Mouse (Mus musculus) MEL (cell line): ENCODE data around the gene Gm49416. TPM values are rescaled to one million over a fixed set of nuclear protein-coding genes. Genes with fewer than 3 reads are reported as not detected.
A peak's percentile ranks its signal among the peaks of the same experiment; 100 is the strongest.

Experiments used
- DNase-seq: peaks from one replicate; pipeline ENCODE4 v3.0.0; 2011; ENCODE audit warnings: low read depth, low spot score
- H3K27ac ChIP-seq: 2 replicates; pipeline ENCODE4 v1.5.1; 2012; ENCODE audit warnings: low read depth, mild to moderate bottlenecking, control low read depth, low read length, moderate library complexity; ENCODE audit not compliant: control insufficient read depth
- H3K27me3 ChIP-seq, 2 experiments: fragments of 150-350 bp in 1 of 2; sonication (generic) in 1 of 2; 2 replicates each; pipeline ENCODE4 v1.6.1; 2012; ENCODE audit warnings: low read length in 2 of 2, mild to moderate bottlenecking in 2 of 2, improper control_type of control experiment in 1 of 2, moderate library complexity in 1 of 2; ENCODE audit not compliant: insufficient read depth in 2 of 2, control insufficient read depth in 1 of 2
- H3K36me3 ChIP-seq, 2 experiments: 2 replicates each; pipeline ENCODE4 v1.6.1; 2012 to 2014; ENCODE audit warnings: low read length in 2 of 2, improper control_type of control experiment in 1 of 2, inconsistent platforms in 1 of 2, mild to moderate bottlenecking in 1 of 2; ENCODE audit not compliant: insufficient read depth in 2 of 2, control insufficient read depth in 1 of 2
- H3K4me1 ChIP-seq, 2 experiments: fragments of 150-350 bp in 1 of 2; sonication (generic) in 1 of 2; 2 replicates each; pipeline ENCODE4 v1.6.1; 2012; ENCODE audit warnings: low read length in 2 of 2, improper control_type of control experiment in 1 of 2, mild to moderate bottlenecking in 1 of 2; ENCODE audit not compliant: insufficient read depth in 2 of 2, control insufficient read depth in 1 of 2
- H3K4me3 ChIP-seq, 2 experiments: fragments of 150-350 bp in 1 of 2; sonication (generic) in 1 of 2; 2 replicates each; pipeline ENCODE4 v1.5.1; 2012; ENCODE audit warnings: low read depth in 2 of 2, low read length in 2 of 2, mild to moderate bottlenecking in 2 of 2, moderate library complexity in 2 of 2, control low read depth in 1 of 2, improper control_type of control experiment in 1 of 2; ENCODE audit not compliant: control insufficient read depth in 1 of 2, insufficient read depth in 1 of 2
- H3K79me2 ChIP-seq: 2 replicates; pipeline ENCODE4 v1.6.1; 2012; ENCODE audit warnings: mild to moderate bottlenecking, low read length, moderate library complexity; ENCODE audit not compliant: control insufficient read depth, poor library complexity, insufficient read depth
- H3K9ac ChIP-seq: 2 replicates; pipeline ENCODE4 v1.6.1; 2012; ENCODE audit warnings: low read depth, mild to moderate bottlenecking, control low read depth, low read length, moderate library complexity; ENCODE audit not compliant: control insufficient read depth, poor library complexity, severe bottlenecking
- H3K9me3 ChIP-seq: fragments of 150-350 bp; sonication (generic); replicated peaks from 2 replicates; pipeline ENCODE4 v1.6.1; 2012; ENCODE audit warnings: mild to moderate bottlenecking, low read length, improper control_type of control experiment, moderate library complexity; ENCODE audit not compliant: insufficient read depth
- BHLHE40 ChIP-seq: IDR thresholded peaks from 2 replicates; pipeline ENCODE4 v1.6.1; 2012; ENCODE audit warnings: low read depth, mild to moderate bottlenecking, inconsistent platforms, low read length, improper control_type of control experiment, borderline replicate concordance
- CHD1 ChIP-seq: IDR thresholded peaks from 2 replicates; pipeline ENCODE4 v1.6.1; 2012; ENCODE audit warnings: low read depth, mild to moderate bottlenecking, inconsistent platforms, low read length, improper control_type of control experiment
- CHD2 ChIP-seq: IDR thresholded peaks from 2 replicates; pipeline ENCODE4 v1.6.1; 2011; ENCODE audit warnings: low read length, improper control_type of control experiment
- CTCF ChIP-seq, 3 experiments: IDR thresholded peaks in 2 of 3; conservative IDR thresholded peaks in 1 of 3; 2 replicates each; pipeline ENCODE4 v1.5.1; 2011 to 2012; ENCODE audit warnings: low read length in 3 of 3, low read depth in 2 of 3, mild to moderate bottlenecking in 2 of 3, improper control_type of control experiment in 1 of 3, inconsistent platforms in 1 of 3, mixed read lengths in 1 of 3, moderate library complexity in 1 of 3; ENCODE audit not compliant: control insufficient read depth in 1 of 3, insufficient read depth in 1 of 3, poor library complexity in 1 of 3, severe bottlenecking in 1 of 3
- E2F4 ChIP-seq: IDR thresholded peaks from 2 replicates; pipeline ENCODE4 v1.6.1; 2011; ENCODE audit warnings: low read depth, low read length, improper control_type of control experiment, borderline replicate concordance
- ELF1 ChIP-seq: IDR thresholded peaks from 2 replicates; pipeline ENCODE4 v1.6.1; 2014; ENCODE audit warnings: low read depth, mild to moderate bottlenecking, inconsistent platforms, low read length, improper control_type of control experiment, moderate library complexity
- EP300 ChIP-seq, 2 experiments: IDR thresholded peaks; 2 replicates each; pipeline ENCODE4 v1.6.1; 2011; ENCODE audit warnings: improper control_type of control experiment in 2 of 2, low read length in 2 of 2, low read depth in 1 of 2, mild to moderate bottlenecking in 1 of 2
- ETS1 ChIP-seq: IDR thresholded peaks from 2 replicates; pipeline ENCODE4 v1.6.1; 2012; ENCODE audit warnings: low read depth, mild to moderate bottlenecking, inconsistent platforms, low read length, improper control_type of control experiment, moderate library complexity
- GABPA ChIP-seq: IDR thresholded peaks from 2 replicates; pipeline ENCODE4 v1.6.1; 2012; ENCODE audit warnings: low read depth, mild to moderate bottlenecking, inconsistent platforms, low read length, improper control_type of control experiment, moderate library complexity
- GATA1 ChIP-seq: IDR thresholded peaks from 2 replicates; pipeline ENCODE4 v1.6.1; 2011; ENCODE audit warnings: low read depth, low read length, improper control_type of control experiment
- HCFC1 ChIP-seq: IDR thresholded peaks from 2 replicates; pipeline ENCODE4 v1.6.1; 2012; ENCODE audit warnings: low read depth, mild to moderate bottlenecking, inconsistent platforms, low read length, improper control_type of control experiment, moderate library complexity
- JUND ChIP-seq: IDR thresholded peaks from 2 replicates; pipeline ENCODE4 v1.6.1; 2011; ENCODE audit warnings: low read depth, mild to moderate bottlenecking, improper control_type of control experiment, low read length
- KAT2A ChIP-seq: conservative IDR thresholded peaks from 2 replicates; pipeline ENCODE4 v1.6.1; 2012; ENCODE audit warnings: low read depth, low read length, improper control_type of control experiment, inconsistent platforms
- MAFK ChIP-seq: IDR thresholded peaks from 2 replicates; pipeline ENCODE4 v1.6.1; 2011; ENCODE audit warnings: low read depth, mild to moderate bottlenecking, low read length, improper control_type of control experiment, borderline replicate concordance
- MAX ChIP-seq: IDR thresholded peaks from 2 replicates; pipeline ENCODE4 v1.6.1; 2011; ENCODE audit warnings: low read length, improper control_type of control experiment
- MAZ ChIP-seq: IDR thresholded peaks from 2 replicates; pipeline ENCODE4 v1.6.1; 2012; ENCODE audit warnings: low read depth, mild to moderate bottlenecking, inconsistent platforms, low read length, improper control_type of control experiment
- MXI1 ChIP-seq: IDR thresholded peaks from 2 replicates; pipeline ENCODE4 v1.6.1; 2011; ENCODE audit warnings: mild to moderate bottlenecking, low read depth, low read length, improper control_type of control experiment
- MYB ChIP-seq: IDR thresholded peaks from 2 replicates; pipeline ENCODE4 v1.6.1; 2011; ENCODE audit warnings: mild to moderate bottlenecking, low read depth, low read length, improper control_type of control experiment
- NELFE ChIP-seq: IDR thresholded peaks from 2 replicates; pipeline ENCODE4 v1.6.1; 2011; ENCODE audit warnings: low read depth, low read length, improper control_type of control experiment
- NRF1 ChIP-seq: IDR thresholded peaks from 2 replicates; pipeline ENCODE4 v1.6.1; 2014; ENCODE audit warnings: low read depth, mild to moderate bottlenecking, inconsistent platforms, low read length, improper control_type of control experiment, moderate library complexity; ENCODE audit not compliant: poor library complexity, insufficient read depth, severe bottlenecking
- POLR2A ChIP-seq, 2 experiments: IDR thresholded peaks; 2 replicates each; pipeline ENCODE4 v1.6.1; 2011 to 2012; ENCODE audit warnings: low read length in 2 of 2, mild to moderate bottlenecking in 2 of 2, control low read depth in 1 of 2, improper control_type of control experiment in 1 of 2, low read depth in 1 of 2, moderate library complexity in 1 of 2; ENCODE audit not compliant: control insufficient read depth in 1 of 2, insufficient read depth in 1 of 2, poor library complexity in 1 of 2
- POLR2AphosphoS2 ChIP-seq: IDR thresholded peaks from 2 replicates; pipeline ENCODE4 v1.6.1; 2011; ENCODE audit warnings: low read length, improper control_type of control experiment
- RAD21 ChIP-seq: IDR thresholded peaks from 2 replicates; pipeline ENCODE4 v1.6.1; 2011; ENCODE audit warnings: mild to moderate bottlenecking, low read depth, low read length, improper control_type of control experiment
- RCOR1 ChIP-seq: IDR thresholded peaks from 2 replicates; pipeline ENCODE4 v1.6.1; 2012; ENCODE audit warnings: low read depth, mild to moderate bottlenecking, inconsistent platforms, low read length, improper control_type of control experiment
- TBP ChIP-seq: IDR thresholded peaks from 2 replicates; pipeline ENCODE4 v1.8.0; 2011; ENCODE audit warnings: low read depth, low read length, improper control_type of control experiment
- TCF12 ChIP-seq: IDR thresholded peaks from 2 replicates; pipeline ENCODE4 v1.6.1; 2014; ENCODE audit warnings: low read depth, mild to moderate bottlenecking, inconsistent platforms, low read length, improper control_type of control experiment, moderate library complexity
- USF2 ChIP-seq, 2 experiments: IDR thresholded peaks; 2 replicates each; pipeline ENCODE4 v1.6.1; 2011 to 2012; ENCODE audit warnings: improper control_type of control experiment in 2 of 2, low read length in 2 of 2, borderline replicate concordance in 1 of 2, inconsistent platforms in 1 of 2, low read depth in 1 of 2, mild to moderate bottlenecking in 1 of 2; ENCODE audit not compliant: insufficient read depth in 1 of 2
- ZKSCAN1 ChIP-seq: IDR thresholded peaks from 2 replicates; pipeline ENCODE4 v1.6.1; 2012; ENCODE audit warnings: low read depth, mild to moderate bottlenecking, inconsistent platforms, low read length, improper control_type of control experiment, moderate library complexity
- ZMIZ1 ChIP-seq: IDR thresholded peaks from 2 replicates; pipeline ENCODE4 v1.6.1; 2012; ENCODE audit warnings: low read depth, mild to moderate bottlenecking, inconsistent platforms, low read length, improper control_type of control experiment, moderate library complexity
- ZNF384 ChIP-seq: IDR thresholded peaks from 2 replicates; pipeline ENCODE4 v1.6.1; 2012; ENCODE audit warnings: low read depth, mild to moderate bottlenecking, inconsistent platforms, low read length, improper control_type of control experiment
- polyA plus RNA-seq, 2 experiments: library from polyadenylated mRNA; stranded (reverse) in 1 of 2; unstranded in 1 of 2; fragments of >175 nt in 1 of 2; fragments of >200 nt in 1 of 2; gene quantifications; 2 replicates each; pipeline versions ENCODE4 v1.2.1 to v1.2.4; 2012; ENCODE audit warnings: low replicate concordance in 2 of 2, low read depth in 1 of 2; ENCODE audit not compliant: insufficient read length in 2 of 2, insufficient read depth in 1 of 2, missing spikeins in 1 of 2
- total RNA-seq: library from RNA; depleted of rRNA; stranded (reverse); fragments of 300-350 nt; gene quantifications from 2 replicates; pipeline ENCODE4 v1.2.3, GENCODE M21; 2012

The Gm49416 gene
- total and polyA plus RNA-seq, 3 experiments: 0.77 to 31.2 TPM; not detected in 1

DNA sequence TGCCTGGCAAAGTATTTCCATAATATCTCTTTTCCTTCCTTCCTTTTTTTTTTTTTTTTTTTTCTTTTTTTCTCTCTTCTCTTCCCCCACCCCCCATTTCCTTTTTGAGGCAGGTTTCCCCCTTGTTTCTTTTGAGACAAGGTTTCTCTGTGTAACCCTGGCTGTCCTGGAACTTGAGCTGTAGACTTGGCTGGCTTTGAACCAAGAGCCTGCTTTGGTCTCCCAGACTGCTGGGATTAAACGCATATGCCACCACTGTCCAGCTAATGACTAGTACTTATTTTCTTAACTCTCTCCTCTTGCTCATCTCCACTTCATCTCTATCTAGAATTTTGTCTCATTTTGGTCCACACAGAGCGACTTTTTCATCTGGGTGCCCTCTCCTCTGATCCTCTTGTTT is 54.3 kb downstream of the Gm49416 start:
- Histone ChIP-seq H3K79me2 (peaks cover 38% of the 10 kb centered on the region), H3K4me1 (peaks cover 11 to 36% of the 10 kb centered on the region in 2 experiments), H3K36me3 (peaks cover 14 to 45% of the 10 kb centered on the region in 2 experiments), H3K9ac (peak overlapping the region; percentile 92), H3K27ac (peak overlapping the region; percentile 92), H3K4me3 (peak overlapping the region; percentile 85 to 99), H3K27me3 (no peaks in the 10 kb centered on the region), H3K9me3 (no peaks in the 10 kb centered on the region)
- peak; percentile 43 for DNase-seq
- TF ChIP-seq TCF12 (no peak), POLR2A (IDR thresholded peaks at IDR 0.05; ENCODE audit: control insufficient read depth in 1 of 2, insufficient read depth in 1 of 2, low read depth in 1 of 2, low read length in 2 of 2, poor library complexity in 1 of 2) (no peak), JUND (no peak), MAFK (no peak), E2F4 (no peak), MYB (no peak), POLR2AphosphoS2 (no peak), ZNF384 (peak; percentile 53; the same call in 1 of the 2 replicates)

DNA sequence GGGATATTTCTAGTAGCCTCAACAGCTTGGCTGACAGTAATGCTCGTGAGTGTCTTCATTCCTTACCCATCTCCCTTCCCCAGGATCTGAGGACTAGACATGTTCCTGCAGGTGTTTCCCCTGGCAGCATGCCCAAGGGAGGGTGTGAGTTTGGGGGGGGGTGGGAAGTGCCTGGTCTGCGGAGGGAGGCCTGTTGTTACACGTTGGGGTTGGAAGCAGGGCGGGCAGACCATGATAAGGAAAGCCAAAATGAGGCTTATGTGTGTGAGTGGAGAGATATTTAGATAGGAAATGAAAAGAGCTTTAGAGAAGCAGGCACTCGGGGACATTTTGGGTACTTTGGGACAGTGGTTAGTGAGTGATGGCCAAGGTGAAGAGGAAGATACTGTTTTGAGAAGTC is 55.3 kb downstream of the Gm49416 start:
- Histone ChIP-seq H3K27ac (peak overlapping the region; percentile 92), H3K79me2 (peaks cover 38% of the 10 kb centered on the region), H3K27me3 (no peaks in the 10 kb centered on the region), H3K9ac (peak overlapping the region; percentile 92), H3K4me3 (peak overlapping the region; percentile 15 to 85; a peak in 3 of 4 replicates), H3K36me3 (peaks cover 16 to 48% of the 10 kb centered on the region in 2 experiments), H3K9me3 (no peaks in the 10 kb centered on the region), H3K4me1 (peaks cover 11 to 37% of the 10 kb centered on the region in 2 experiments)
- DNase-seq: peak; percentile 91
- TF ChIP-seq GATA1 (peak; percentile 87), MAFK (no peak), ZNF384 (no peak), TBP (0 out of 2 replicates have a peak, but pooled peaks have one; percentile 35), TCF12 (peak; percentile 95), HCFC1 (peak; percentile 60), ZKSCAN1 (no peak), POLR2A (IDR thresholded peaks at IDR 0.05; ENCODE audit: control insufficient read depth in 1 of 2, insufficient read depth in 1 of 2, low read depth in 1 of 2, low read length in 2 of 2, poor library complexity in 1 of 2) (no peak), KAT2A (no peak; the same call in 1 of the 2 replicates), NELFE (no peak), RCOR1 (peak; percentile 63), GABPA (no peak), CHD1 (no peak), BHLHE40 (peak; percentile 73; the same call in 1 of the 2 replicates), CTCF (IDR thresholded peaks at IDR 0.05 in 2 of 3, conservative IDR thresholded peaks at IDR 0.05 in 1 of 3; ENCODE audit: control insufficient read depth in 1 of 3, insufficient read depth in 1 of 3, low read depth in 2 of 3, low read length in 3 of 3, poor library complexity in 1 of 3, severe bottlenecking in 1 of 3) (no peak), ETS1 (peak; percentile 95), ZMIZ1 (0 out of 2 replicates have a peak, but pooled peaks have one; percentile 42), MAZ (peak; percentile 93), USF2 (IDR thresholded peaks at IDR 0.05; ENCODE audit: borderline replicate concordance in 1 of 2, insufficient read depth in 1 of 2, low read depth in 1 of 2, low read length in 2 of 2) (no peak), NRF1 (no peak), ELF1 (peak; percentile 37; the same call in 1 of the 2 replicates), EP300 (IDR thresholded peaks at IDR 0.05; ENCODE audit: low read depth in 1 of 2, low read length in 2 of 2) (peak; percentile 67 to 92; a peak in 3 of 4 replicates), RAD21 (no peak), MAX (peak; percentile 53; the same call in 1 of the 2 replicates), E2F4 (no peak), MXI1 (peak; percentile 93), JUND (no peak), CHD2 (peak; percentile 28; the same call in 1 of the 2 replicates)
